Comparison of ENCODE assay signal across 15 mouse cellular contexts in the genomic region with DNA sequence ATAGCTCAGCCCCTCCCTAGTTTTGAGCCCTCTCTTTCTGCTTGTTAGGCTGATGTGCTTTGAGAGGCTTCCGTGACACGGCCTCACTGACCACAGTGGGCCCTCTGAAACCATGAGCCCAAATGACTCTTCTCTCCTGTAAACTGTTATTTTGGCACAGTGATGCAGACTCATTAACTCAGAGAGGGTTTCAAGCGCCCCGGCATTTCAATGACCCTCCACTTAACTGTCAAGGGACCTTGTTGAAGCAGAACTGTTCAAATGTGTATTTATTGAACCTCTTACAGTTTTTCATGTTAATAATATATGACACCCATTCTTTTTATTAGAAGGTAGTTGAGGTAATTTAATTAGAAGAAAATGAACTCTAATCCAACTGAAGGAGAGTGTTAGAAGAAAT.
"Had no signal": no experiment of that assay in that cellular context is flagged by ENCODE, and none has a peak within 500 bp of the region (broad histone marks: within the 10 kb centered on the region; RNA-seq: fewer than 3 reads in every experiment).

No protein-coding gene starts in this region.

- H3K4me2 ChIP-seq: neural tube, embryonic 15.5 days; stomach, embryonic 15.5 days had no signal

- H3K27ac ChIP-seq: neural tube, embryonic 15.5 days; stomach, embryonic 15.5 days; stomach, postnatal 0 days had no signal

- H3K9me3 ChIP-seq: neural tube, embryonic 15.5 days; stomach, embryonic 15.5 days had no signal

- H3K36me3 ChIP-seq: neural tube, embryonic 15.5 days; stomach, embryonic 15.5 days had no signal

- H3K4me1 ChIP-seq: neural tube, embryonic 15.5 days had no signal

- H3K27me3 ChIP-seq: neural tube, embryonic 15.5 days; stomach, embryonic 15.5 days had no signal

- H3K9ac ChIP-seq: neural tube, embryonic 15.5 days; stomach, embryonic 15.5 days had no signal

- DNase-seq: retina, postnatal 1 day; right cerebral cortex, adult 18-20 months; right cerebral cortex, postnatal 14 days; right cerebral cortex, postnatal 25 days; right cerebral cortex, postnatal 4 days; spleen, adult 18-20 months; thymus, adult 18-20 months; thymus, adult 2 months; thymus, postnatal 14 days; thymus, postnatal 25 days; thymus, postnatal 36 days; thymus, postnatal 4 days had no signal

- H3K4me3 ChIP-seq: neural tube, embryonic 15.5 days; stomach, embryonic 15.5 days had no signal
